Mouse (Mus musculus): ENCODE measurements around the gene Arid3a.

The Arid3a gene

GRCm38 (mm10) chr10:79908167-79909091, 18.4 kb upstream of the Arid3a start, which contains the start of gene Med16:
Gene Med16, minus strand, starts transcription at chr10:79908923.
- DNase-seq: peak; percentile 95 to 96

GRCm38 (mm10) chr10:79909092-79909922, 17.5 kb upstream of the Arid3a start:
- DNase-seq: peak in 1 of 2 experiments; percentile 67

- no peak for DNase-seq
Measured at GRCm38 (mm10) chr10:79910556-79910955, 16.3 kb upstream of the Arid3a start, which contains the start of gene Gm26602. Gene Gm26602, plus strand, starts transcription at chr10:79910856.

- no peak for DNase-seq
Measured at GRCm38 (mm10) chr10:79912412-79912811, 14.4 kb upstream of the Arid3a start.

- DNase-seq: peak; percentile 25 to 51
Measured at GRCm38 (mm10) chr10:79914131-79914947, 12.5 kb upstream of the Arid3a start.

GRCm38 (mm10) chr10:79914948-79915596, 11.8 kb upstream of the Arid3a start:
- DNase-seq: peak; percentile 20 to 25

- peak in 1 of 2 experiments; percentile 38 for DNase-seq
Measured at GRCm38 (mm10) chr10:79916081-79916480, 10.8 kb upstream of the Arid3a start.

- peak; percentile 89 to 90 for DNase-seq
Measured at GRCm38 (mm10) chr10:79916808-79917531, 9.9 kb upstream of the Arid3a start, which contains the start of gene Kiss1r. Gene Kiss1r, plus strand, starts transcription at chr10:79916971.

GRCm38 (mm10) chr10:79917532-79918100, 9.2 kb upstream of the Arid3a start:
- peak in 1 of 2 experiments; percentile 15 for DNase-seq

- DNase-seq: peak; percentile 63 to 73
Measured at GRCm38 (mm10) chr10:79918231-79919078, 8.4 kb upstream of the Arid3a start.

GRCm38 (mm10) chr10:79919251-79919849, 7.5 kb upstream of the Arid3a start:
- DNase-seq: peak in 1 of 2 experiments; percentile 41

GRCm38 (mm10) chr10:79920056-79920890, 6.6 kb upstream of the Arid3a start:
- no peak for DNase-seq

- DNase-seq: peak in 1 of 2 experiments; percentile 43
Measured at GRCm38 (mm10) chr10:79920958-79921535, 5.8 kb upstream of the Arid3a start, which contains the start of gene R3hdm4. Gene R3hdm4, minus strand, starts transcription at chr10:79921208.

- DNase-seq: no peak
Measured at GRCm38 (mm10) chr10:79921572-79921971, 5.3 kb upstream of the Arid3a start.

- peak; percentile 98 to 99 for DNase-seq
Measured at GRCm38 (mm10) chr10:79924998-79925784, 1.7 kb upstream of the Arid3a start.

GRCm38 (mm10) chr10:79925785-79926490, 905 bp upstream of the Arid3a start:
- DNase-seq: peak in 1 of 2 experiments; percentile 46

Data from cerebellum, postnatal 14 days (tissue).